Mouse (Mus musculus) heart, embryonic 13.5 days (tissue): Measurements from ENCODE around the gene Gm29644. TPM values are rescaled to one million over a fixed set of nuclear protein-coding genes. Genes with fewer than 3 reads are reported as not detected.
"Not testable (repeated sequence)": the region's sequence is repeated elsewhere in the genome, so short reads cannot be mapped to it uniquely, and the experiment has no call there.

Source experiments
- ATAC-seq: fragments of 200-750 bp; cut with Nextera tagmentation; 2 replicates; pipeline ENCODE4 v1.8.0; 2017; ENCODE audit warnings: moderate TSS enrichment; ENCODE audit not compliant: insufficient number of reproducible peaks, low FRiP score, low TSS enrichment; ENCODE audit errors: extremely low read depth
- H3K27ac ChIP-seq: fragments of 300-500 bp; sonication (generic); replicated peaks from 2 replicates; pipeline ENCODE4 v1.5.1; 2015; ENCODE audit warnings: moderate library complexity, mild to moderate bottlenecking, inconsistent platforms
- H3K27me3 ChIP-seq: fragments of 300-500 bp; sonication (generic); replicated peaks from 2 replicates; pipeline ENCODE4 v1.6.1; 2015; ENCODE audit warnings: mild to moderate bottlenecking, inconsistent platforms
- H3K36me3 ChIP-seq: fragments of 300-500 bp; sonication (generic); 2 replicates; pipeline ENCODE4 v1.6.1; 2015; ENCODE audit warnings: mild to moderate bottlenecking, inconsistent platforms
- H3K4me1 ChIP-seq: fragments of 300-500 bp; sonication (generic); 2 replicates; pipeline ENCODE4 v1.6.1; 2015; ENCODE audit warnings: inconsistent platforms
- H3K4me2 ChIP-seq: fragments of 300-500 bp; sonication (generic); 2 replicates; pipeline ENCODE4 v1.6.1; 2015; ENCODE audit warnings: inconsistent platforms, mild to moderate bottlenecking, moderate library complexity
- H3K4me3 ChIP-seq: fragments of 300-500 bp; sonication (generic); 2 replicates; pipeline ENCODE4 v1.5.1; 2015; ENCODE audit warnings: moderate library complexity, mild to moderate bottlenecking, inconsistent platforms
- H3K9ac ChIP-seq: fragments of 300-500 bp; sonication (generic); 2 replicates; pipeline ENCODE4 v1.6.1; 2015; ENCODE audit warnings: inconsistent platforms, mild to moderate bottlenecking, moderate library complexity
- H3K9me3 ChIP-seq: fragments of 300-500 bp; sonication (generic); 2 replicates; pipeline ENCODE4 v1.6.1; 2016; ENCODE audit warnings: inconsistent platforms
- WGBS: fragments of 180-500 bp; shearing (Covaris S2); methylation state at CpG from one replicate; pipeline ENCODE4 v1.1.7; 2015; ENCODE audit warnings: mixed read lengths; 5-methylcytosine and 5-hydroxymethylcytosine counted together
- polyA plus RNA-seq: library from polyadenylated mRNA; unstranded; fragments of >200 nt; fragmentation: Nextera tagmentation; extraction: Ambion mirVana; gene quantifications from 2 replicates; pipeline ENCODE4 v1.2.1, GENCODE M21; 2015

Gm29644 gene
- not detected in 2 replicates for polyA plus RNA-seq

DNA sequence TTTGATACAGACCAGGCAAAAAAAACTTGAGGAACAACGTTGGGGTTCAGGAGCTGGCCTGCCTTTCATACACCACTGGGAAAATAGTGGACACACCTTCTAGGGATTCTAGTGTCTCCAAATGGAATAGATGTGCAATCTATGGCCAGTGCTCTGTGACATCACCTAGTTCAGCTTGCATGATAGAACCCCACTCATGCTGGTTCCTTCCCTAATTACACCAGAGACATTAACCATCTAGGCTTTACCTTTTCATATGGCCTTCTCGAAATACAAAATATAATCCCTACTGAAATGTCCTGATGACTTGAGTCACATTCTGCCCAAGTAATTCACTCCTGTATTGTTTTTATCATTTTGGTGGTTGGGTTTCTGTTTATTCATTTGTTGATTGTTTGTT is at the start of gene Gm29644, which contains the start of gene Gm29423:
TSS of gene Gm29644 (minus strand) at position 157 of the 400 bp plus-strand sequence.
TSS of gene Gm29423 (minus strand) at position 101 of the 400 bp plus-strand sequence.
- not testable (repeated sequence) for H3K27ac ChIP-seq, ATAC-seq, H3K9me3 ChIP-seq, H3K36me3 ChIP-seq, H3K9ac ChIP-seq, H3K4me3 ChIP-seq, H3K27me3 ChIP-seq, H3K4me2 ChIP-seq, H3K4me1 ChIP-seq
- WGBS: no CpG with 5 or more reads among the region's 2 CpGs

DNA sequence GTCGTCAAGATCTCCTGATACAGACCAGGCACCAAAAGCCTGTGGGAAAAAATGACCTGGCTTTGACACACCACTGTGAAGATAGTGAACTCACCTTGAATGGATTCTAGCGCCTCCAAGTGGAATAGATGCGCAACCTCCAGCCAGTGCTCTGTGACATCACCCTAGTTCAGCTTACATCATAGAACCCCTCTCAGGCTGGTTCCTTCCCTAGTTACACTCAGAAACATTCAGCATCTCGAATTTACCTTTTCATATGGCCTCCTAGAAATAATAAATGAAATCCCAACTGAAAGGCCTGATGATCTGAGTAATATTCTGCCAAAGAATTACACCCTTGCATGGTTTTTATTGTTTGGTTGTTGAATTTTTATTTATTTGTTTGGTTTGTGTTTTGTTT is 29.6 kb downstream of the Gm29644 start, which contains the start of gene Gm21118:
TSS of gene Gm21118 (minus strand) at position 101 of the 400 bp plus-strand sequence.
- not testable (repeated sequence) for H3K9me3 ChIP-seq, H3K9ac ChIP-seq, H3K4me2 ChIP-seq, H3K4me1 ChIP-seq, H3K27me3 ChIP-seq, H3K27ac ChIP-seq, H3K36me3 ChIP-seq, H3K4me3 ChIP-seq, ATAC-seq
- no CpG with 5 or more reads among the region's 4 CpGs for WGBS

Other genes starting within 250 kb of the Gm29644 start
- not detected in 2 replicates for gene Gm21118, start 29.7 kb downstream of the Gm29644 start, polyA plus RNA-seq
- gene Gm29423, start 56 bp downstream of the Gm29644 start, polyA plus RNA-seq: not detected in 2 replicates
- not detected in 2 replicates for gene Gm20888, start 138.5 kb upstream of the Gm29644 start, polyA plus RNA-seq